Mouse (Mus musculus): ENCODE measurements around the gene Sectm1a. TPM values are rescaled to one million over a fixed set of nuclear protein-coding genes. Genes with fewer than 3 reads are reported as not detected.

Sectm1a gene
- polyA plus RNA-seq, 1 experiment from 2014 or later, result 0.30 TPM

- Histone ChIP-seq H3K9ac (no peak overlapping the region), H3K36me3 (ENCODE audit: insufficient read depth) (no peaks in the 10 kb centered on the region), H3K4me2 (no peak overlapping the region), H3K27ac (ENCODE audit: low read depth) (no peak overlapping the region), H3K4me1 (ENCODE audit: insufficient read depth) (no peaks in the 10 kb centered on the region), H3K27me3 (ENCODE audit: insufficient read depth, low read length) (no peaks in the 10 kb centered on the region), H3K9me3 (ENCODE audit: low read depth, low read length) (no peaks in the 10 kb centered on the region), H3K4me3 (ENCODE audit: low read depth, low read length) (no peak overlapping the region)
- no peak for TF ChIP-seq CTCF (IDR thresholded peaks at IDR 0.05; ENCODE audit: low read depth)
- DNase-seq (no peak), ATAC-seq (ENCODE audit: insufficient read depth) (0 out of 2 replicates have a peak, but pooled peaks have one; percentile 31)
- WGBS, result 61% methylated on average over 2 of the region's 2 CpGs
Observed at GRCm38 (mm10) chr11:121089756-121090546, 8.9 kb upstream of the Sectm1a start.

DNA sequence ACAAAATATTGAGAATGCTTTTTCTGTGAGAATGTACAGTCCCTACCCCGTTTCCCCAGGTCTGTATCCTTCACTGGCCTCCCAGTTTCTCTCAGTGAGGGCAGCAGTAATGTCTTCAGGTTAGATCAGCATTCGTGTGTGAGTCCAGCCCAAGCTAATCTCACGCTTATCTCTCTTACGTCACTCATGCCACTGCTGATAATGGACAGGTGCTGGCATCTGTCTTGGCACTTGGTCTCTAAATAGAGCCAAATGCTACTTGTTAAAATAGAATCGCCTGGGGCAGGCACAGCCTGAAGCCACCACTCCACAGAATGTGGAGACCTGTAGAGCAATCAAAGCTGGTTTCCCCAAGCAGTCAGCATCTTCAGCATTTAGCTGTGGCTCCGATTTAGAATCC, 8.0 kb upstream of the Sectm1a start:
- Histone ChIP-seq H3K4me2 (no peak overlapping the region), H3K9ac (no peak overlapping the region), H3K4me3 (ENCODE audit: low read depth, low read length) (no peak overlapping the region), H3K4me1 (ENCODE audit: insufficient read depth) (no peaks in the 10 kb centered on the region), H3K9me3 (ENCODE audit: low read depth, low read length) (no peaks in the 10 kb centered on the region), H3K27ac (ENCODE audit: low read depth) (no peak overlapping the region), H3K36me3 (ENCODE audit: insufficient read depth) (no peaks in the 10 kb centered on the region), H3K27me3 (ENCODE audit: insufficient read depth, low read length) (no peaks in the 10 kb centered on the region)
- ATAC-seq (ENCODE audit: insufficient read depth) (no peak), DNase-seq (no peak)
- TF ChIP-seq CTCF (IDR thresholded peaks at IDR 0.05; ENCODE audit: low read depth), result no peak
- WGBS, result 40% methylated on average over 6 of the region's 6 CpGs

GRCm38 (mm10) chr11:121086296-121086695, 5.3 kb upstream of the Sectm1a start:
- WGBS, result 35% methylated on average over 4 of the region's 4 CpGs
- no peaks in the 10 kb centered on the region for H3K4me1 ChIP-seq (ENCODE audit: insufficient read depth)
- H3K27me3 ChIP-seq (ENCODE audit: insufficient read depth, low read length), result no peaks in the 10 kb centered on the region
- H3K9ac ChIP-seq, result no peak overlapping the region
- no peak overlapping the region for H3K4me3 ChIP-seq (ENCODE audit: low read depth, low read length)
- H3K27ac ChIP-seq (ENCODE audit: low read depth), result 0 out of 2 replicates have a peak overlapping the region, but pooled peaks have one; percentile 15
- no peak for ATAC-seq (ENCODE audit: insufficient read depth)
- no peaks in the 10 kb centered on the region for H3K36me3 ChIP-seq (ENCODE audit: insufficient read depth)
- H3K9me3 ChIP-seq (ENCODE audit: low read depth, low read length), result no peaks in the 10 kb centered on the region
- TF ChIP-seq CTCF (IDR thresholded peaks at IDR 0.05; ENCODE audit: low read depth), result no peak
- no peak for DNase-seq
- H3K4me2 ChIP-seq, result no peak overlapping the region

DNA sequence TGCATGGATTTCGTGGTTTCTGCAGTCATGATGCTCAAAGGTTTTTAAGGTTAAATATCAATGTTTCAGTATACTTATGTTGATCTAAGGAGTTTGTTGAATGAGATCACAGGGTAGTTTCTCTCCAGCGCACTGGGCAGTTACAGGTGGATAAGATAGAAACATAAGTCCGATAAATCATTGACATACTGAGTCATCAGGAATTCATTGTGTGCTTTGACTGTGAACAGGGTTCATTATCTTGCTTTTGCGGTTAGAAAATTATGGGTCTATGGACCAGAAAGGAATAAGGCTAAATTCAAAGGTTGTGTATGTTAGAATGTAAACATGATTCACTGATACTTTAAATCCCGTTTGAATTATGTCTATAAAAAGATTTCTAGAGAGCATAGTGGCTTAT, 4.2 kb upstream of the Sectm1a start:
- Histone ChIP-seq H3K4me2 (no peak overlapping the region), H3K4me3 (ENCODE audit: low read depth, low read length) (no peak overlapping the region), H3K9me3 (ENCODE audit: low read depth, low read length) (no peaks in the 10 kb centered on the region), H3K4me1 (ENCODE audit: insufficient read depth) (no peaks in the 10 kb centered on the region), H3K36me3 (ENCODE audit: insufficient read depth) (no peaks in the 10 kb centered on the region), H3K9ac (no peak overlapping the region), H3K27ac (ENCODE audit: low read depth) (no peak overlapping the region), H3K27me3 (ENCODE audit: insufficient read depth, low read length) (no peaks in the 10 kb centered on the region)
- no peak for TF ChIP-seq CTCF (IDR thresholded peaks at IDR 0.05; ENCODE audit: low read depth)
- ATAC-seq (ENCODE audit: insufficient read depth) (no peak), DNase-seq (no peak)
- 45% methylated on average over 5 of the region's 5 CpGs for WGBS

DNA sequence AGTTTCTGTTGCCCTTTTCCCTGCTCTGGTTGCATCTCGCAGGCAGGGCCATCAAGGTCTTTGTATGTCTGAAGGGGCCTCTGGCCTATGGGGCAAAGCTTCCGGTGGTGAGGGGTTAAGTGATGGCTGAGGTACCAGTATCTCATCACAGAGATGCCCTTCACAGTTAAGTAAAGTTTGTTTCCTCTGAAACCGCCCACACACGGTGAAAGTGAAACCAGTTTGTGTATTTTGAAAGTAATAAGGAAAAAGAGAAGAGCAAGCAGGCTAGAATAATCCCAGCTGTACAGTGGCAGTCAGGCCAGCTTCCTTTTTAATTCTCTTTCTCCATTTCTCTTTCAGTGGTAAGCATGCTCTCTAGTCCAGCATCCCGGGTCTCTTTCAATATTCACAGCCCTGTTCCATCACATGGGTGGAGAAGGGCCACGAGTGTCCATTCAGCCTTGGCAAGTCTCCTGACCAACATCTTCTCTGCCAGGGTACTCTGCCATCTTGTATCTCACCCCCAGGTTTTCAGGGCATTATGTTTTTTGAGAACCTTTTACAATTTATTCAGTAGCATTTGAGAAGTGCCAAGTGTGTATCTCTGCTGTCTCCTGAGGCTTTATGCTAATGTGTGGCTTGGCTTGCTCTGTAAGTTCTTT, 2.0 kb upstream of the Sectm1a start:
- Histone ChIP-seq H3K9me3 (ENCODE audit: low read depth, low read length) (no peaks in the 10 kb centered on the region), H3K27ac (ENCODE audit: low read depth) (no peak overlapping the region), H3K9ac (no peak overlapping the region), H3K4me3 (ENCODE audit: low read depth, low read length) (no peak overlapping the region), H3K4me2 (no peak overlapping the region), H3K36me3 (ENCODE audit: insufficient read depth) (no peaks in the 10 kb centered on the region), H3K4me1 (ENCODE audit: insufficient read depth) (no peaks in the 10 kb centered on the region), H3K27me3 (ENCODE audit: insufficient read depth, low read length) (no peaks in the 10 kb centered on the region)
- no peak for ATAC-seq (ENCODE audit: insufficient read depth)
- WGBS, result 51% methylated on average over 6 of the region's 6 CpGs
- TF ChIP-seq CTCF (IDR thresholded peaks at IDR 0.05; ENCODE audit: low read depth), result no peak
- DNase-seq, result peak; percentile 39

GRCm38 (mm10) chr11:121082250-121082649, 1.2 kb upstream of the Sectm1a start:
- Histone ChIP-seq H3K4me1 (ENCODE audit: insufficient read depth) (no peaks in the 10 kb centered on the region), H3K27ac (ENCODE audit: low read depth) (no peak overlapping the region), H3K9ac (no peak overlapping the region), H3K27me3 (ENCODE audit: insufficient read depth, low read length) (no peaks in the 10 kb centered on the region), H3K4me3 (ENCODE audit: low read depth, low read length) (no peak overlapping the region), H3K36me3 (ENCODE audit: insufficient read depth) (no peaks in the 10 kb centered on the region), H3K4me2 (no peak overlapping the region), H3K9me3 (ENCODE audit: low read depth, low read length) (no peaks in the 10 kb centered on the region)
- ATAC-seq (ENCODE audit: insufficient read depth) (no peak), DNase-seq (no peak)
- WGBS, result 79% methylated on average over 3 of the region's 3 CpGs
- no peak for TF ChIP-seq CTCF (IDR thresholded peaks at IDR 0.05; ENCODE audit: low read depth)

DNA sequence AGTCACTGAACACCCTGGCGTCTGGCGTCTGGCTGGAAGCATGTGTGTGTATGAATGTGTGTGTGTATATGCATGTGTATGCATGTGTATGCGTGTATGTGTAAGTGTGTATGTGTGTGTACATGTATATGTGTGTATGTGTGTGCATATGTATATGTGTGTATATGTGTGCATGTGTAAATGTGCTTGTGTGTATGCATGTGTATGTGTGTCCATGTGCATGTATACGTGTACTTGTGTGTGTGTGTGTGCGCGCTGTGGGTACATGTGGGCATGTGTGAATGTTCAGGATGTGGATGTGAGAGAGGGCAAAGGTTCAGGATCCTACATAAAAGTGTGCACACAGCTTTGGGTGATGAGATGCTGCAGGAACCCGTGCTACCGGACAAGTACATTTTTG, 690 bp downstream of the Sectm1a start:
- no peak overlapping the region for H3K9ac ChIP-seq
- no peak overlapping the region for H3K27ac ChIP-seq (ENCODE audit: low read depth)
- no peaks in the 10 kb centered on the region for H3K9me3 ChIP-seq (ENCODE audit: low read depth, low read length)
- no peaks in the 10 kb centered on the region for H3K36me3 ChIP-seq (ENCODE audit: insufficient read depth)
- H3K4me2 ChIP-seq, result no peak overlapping the region
- no peak for TF ChIP-seq CTCF (IDR thresholded peaks at IDR 0.05; ENCODE audit: low read depth)
- DNase-seq (no peak), ATAC-seq (ENCODE audit: insufficient read depth) (no peak)
- H3K27me3 ChIP-seq (ENCODE audit: insufficient read depth, low read length), result no peaks in the 10 kb centered on the region
- H3K4me1 ChIP-seq (ENCODE audit: insufficient read depth), result no peaks in the 10 kb centered on the region
- H3K4me3 ChIP-seq (ENCODE audit: low read depth, low read length), result no peak overlapping the region
- WGBS, result 91% methylated on average over 8 of the region's 8 CpGs
